Mouse (Mus musculus) heart, embryonic 16.5 days (tissue): ENCODE results near the gene Bco1. TPM values are rescaled to one million over a fixed set of nuclear protein-coding genes. Genes with fewer than 3 reads are reported as not detected.

Source experiments
- ATAC-seq: fragments of 200-750 bp; cut with Nextera tagmentation; replicated peaks from 2 replicates; pipeline ENCODE4 v1.8.0; 2017; ENCODE audit warnings: moderate number of reproducible peaks; ENCODE audit not compliant: insufficient read depth, low FRiP score; ENCODE audit errors: extremely low read depth
- H3K27ac ChIP-seq: fragments of 300-500 bp; sonication (generic); 2 replicates; pipeline ENCODE4 v1.5.1; 2014; ENCODE audit warnings: mild to moderate bottlenecking, low read length, control low read depth, moderate library complexity
- H3K27me3 ChIP-seq: fragments of 300-500 bp; sonication (generic); 2 replicates; pipeline ENCODE4 v1.6.1; 2014; ENCODE audit warnings: low read length, mixed read lengths; ENCODE audit not compliant: control insufficient read depth, insufficient read depth
- H3K36me3 ChIP-seq: fragments of 300-500 bp; sonication (generic); 2 replicates; pipeline ENCODE4 v1.6.1; 2014; ENCODE audit not compliant: control insufficient read depth, insufficient read depth
- H3K4me1 ChIP-seq: fragments of 300-500 bp; sonication (generic); 2 replicates; pipeline ENCODE4 v1.6.1; 2014; ENCODE audit warnings: low read length, mixed read lengths; ENCODE audit not compliant: control insufficient read depth, insufficient read depth
- H3K4me2 ChIP-seq: fragments of 300-500 bp; sonication (generic); 2 replicates; pipeline ENCODE4 v1.6.1; 2014; ENCODE audit warnings: low read depth, mild to moderate bottlenecking, control low read depth, low read length
- H3K4me3 ChIP-seq: fragments of 300-500 bp; sonication (generic); 2 replicates; pipeline ENCODE4 v1.5.1; 2014; ENCODE audit warnings: mild to moderate bottlenecking, control low read depth, low read length
- H3K9ac ChIP-seq: fragments of 300-500 bp; sonication (generic); 2 replicates; pipeline ENCODE4 v1.6.1; 2014; ENCODE audit warnings: low read length, control low read depth
- H3K9me3 ChIP-seq: fragments of 300-500 bp; sonication (generic); replicated peaks from 2 replicates; pipeline ENCODE4 v1.6.1; 2016; ENCODE audit warnings: low read length; ENCODE audit not compliant: control insufficient read depth
- WGBS: fragments of 180-500 bp; shearing (Covaris S2); extraction: QIAGEN DNeasy Blood & Tissue Kit; methylation state at CpG from one replicate; pipeline ENCODE4 v1.1.7; 2014; 5-methylcytosine and 5-hydroxymethylcytosine counted together
- polyA plus RNA-seq: library from polyadenylated mRNA; unstranded; fragments of >200 nt; fragmentation: Nextera tagmentation; extraction: Ambion mirVana; gene quantifications from 2 replicates; pipeline ENCODE4 v1.2.1, GENCODE M21; 2015

Gene Bco1
- polyA plus RNA-seq, 1 experiment from 2014 or later: not detected

DNA sequence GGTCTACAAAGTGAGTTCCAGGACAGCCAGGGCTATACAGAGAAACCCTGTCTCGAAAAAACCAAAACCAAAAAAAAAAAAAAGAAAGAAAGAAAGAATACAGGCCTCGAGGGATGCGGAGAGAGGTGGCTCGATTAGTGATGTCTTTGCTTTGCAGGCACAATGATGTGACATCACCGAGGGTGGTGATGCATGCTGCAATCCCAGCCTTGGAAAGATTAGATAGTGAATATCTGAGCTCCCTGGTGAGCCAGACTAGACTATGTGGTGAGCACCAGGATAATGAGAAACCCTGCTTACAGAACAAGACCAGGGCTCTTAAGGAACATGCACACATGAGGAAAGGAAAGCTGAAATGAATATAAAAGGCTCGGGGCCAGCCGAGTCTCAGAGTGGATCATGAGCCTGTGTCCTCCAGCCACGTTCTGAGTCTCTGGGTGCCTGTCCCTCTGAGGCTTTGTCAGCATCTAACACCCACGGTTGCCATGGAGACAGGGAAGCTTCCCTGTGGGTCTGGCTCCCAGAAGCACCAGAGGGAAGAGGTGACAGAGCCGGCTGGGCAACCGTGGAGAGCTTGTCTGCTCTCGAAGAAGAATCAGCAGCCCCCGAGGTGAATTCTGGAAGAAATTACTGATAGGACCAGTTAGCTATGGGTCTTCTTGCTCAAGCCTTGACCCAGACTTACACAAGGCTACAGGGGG, 34.3 kb upstream of the Bco1 start:
- no peaks in the 10 kb centered on the region; the same call in 1 of the 2 replicates for H3K27me3 ChIP-seq
- H3K27ac ChIP-seq: no peak overlapping the region
- no peak overlapping the region for H3K9ac ChIP-seq
- H3K9me3 ChIP-seq: peaks cover 9% of the 10 kb centered on the region
- no peak for ATAC-seq
- H3K4me1 ChIP-seq: no peaks in the 10 kb centered on the region
- WGBS: 41% methylated on average over 13 of the region's 13 CpGs
- H3K4me2 ChIP-seq: no peak overlapping the region
- H3K36me3 ChIP-seq: no peaks in the 10 kb centered on the region
- H3K4me3 ChIP-seq: no peak overlapping the region

DNA sequence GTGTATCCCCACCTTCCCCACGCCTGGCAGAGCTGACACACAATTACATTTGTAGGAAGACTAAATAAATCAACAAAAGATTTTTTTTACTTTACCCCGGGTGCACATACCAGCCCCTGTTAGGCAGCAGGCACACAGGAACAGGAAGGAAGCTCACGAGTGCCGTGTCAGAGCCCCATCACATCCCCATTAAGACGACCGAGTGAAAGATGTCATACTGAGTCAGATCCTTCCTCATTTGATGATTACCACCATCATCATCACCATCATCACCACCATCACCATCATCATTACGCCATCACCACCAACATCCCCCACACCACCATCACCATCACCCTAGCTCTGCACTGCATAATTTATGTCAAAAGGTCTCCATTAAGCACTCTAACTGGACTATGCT, 28.7 kb upstream of the Bco1 start:
- WGBS: 67% methylated on average over 7 of the region's 7 CpGs
- H3K36me3 ChIP-seq: no peaks in the 10 kb centered on the region
- ATAC-seq: no peak
- H3K27me3 ChIP-seq: 0 out of 2 replicates have a peak, but pooled peaks cover 2% of the 10 kb centered on the region
- H3K4me2 ChIP-seq: no peak overlapping the region
- no peak overlapping the region for H3K9ac ChIP-seq
- no peaks in the 10 kb centered on the region for H3K4me1 ChIP-seq
- no peak overlapping the region for H3K4me3 ChIP-seq
- peaks cover 9% of the 10 kb centered on the region for H3K9me3 ChIP-seq
- no peak overlapping the region for H3K27ac ChIP-seq

DNA sequence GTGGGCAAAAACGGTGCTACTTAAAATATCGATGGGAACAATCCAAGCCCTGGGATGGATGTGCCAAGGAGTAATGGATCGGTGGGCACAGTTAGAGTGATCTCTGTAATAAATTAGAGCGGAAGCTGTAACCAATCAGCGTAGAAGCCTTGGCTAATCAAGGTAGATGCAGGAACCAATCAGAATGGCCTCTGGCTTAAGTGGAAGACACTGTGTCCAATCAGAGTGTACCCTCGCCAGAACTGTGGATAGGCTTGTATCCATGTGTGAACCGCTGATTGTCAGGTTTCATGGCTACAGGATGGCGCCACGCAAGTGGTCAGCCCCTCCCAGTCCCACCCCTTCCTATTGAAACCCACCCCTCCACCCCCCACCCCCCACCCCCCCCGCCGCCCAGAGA, 28.3 kb upstream of the Bco1 start:
- 76% methylated on average over 11 of the region's 11 CpGs for WGBS

DNA sequence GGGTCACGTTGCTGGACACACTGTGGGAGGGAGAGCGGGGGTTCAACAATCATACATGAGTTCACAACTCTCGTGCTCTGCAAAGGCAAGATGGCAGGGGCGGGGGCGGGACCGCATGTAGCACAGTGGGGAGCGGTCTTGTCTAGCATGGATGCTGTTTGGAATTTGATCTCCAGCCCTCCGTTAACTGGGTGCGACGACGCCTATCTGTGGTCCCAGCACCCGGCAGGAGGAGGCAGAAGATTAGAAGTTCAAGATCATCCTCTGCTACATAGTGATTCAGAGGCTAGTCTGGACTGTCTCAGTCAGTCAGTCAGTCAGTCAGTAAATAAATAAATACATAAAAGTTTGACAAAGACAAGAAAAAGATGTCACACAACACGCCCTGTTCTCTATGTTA, 27.4 kb upstream of the Bco1 start:
- no peaks in the 10 kb centered on the region for H3K36me3 ChIP-seq
- H3K4me1 ChIP-seq: no peaks in the 10 kb centered on the region
- no peak overlapping the region for H3K4me2 ChIP-seq
- WGBS: 68% methylated on average over 13 of the region's 13 CpGs
- no peak overlapping the region for H3K27ac ChIP-seq
- ATAC-seq: no peak
- no peak overlapping the region for H3K9ac ChIP-seq
- H3K9me3 ChIP-seq: no peaks in the 10 kb centered on the region
- H3K4me3 ChIP-seq: no peak overlapping the region
- 0 out of 2 replicates have a peak, but pooled peaks cover 2% of the 10 kb centered on the region for H3K27me3 ChIP-seq

More for the DNA sequence above, 28.3 kb upstream of the Bco1 start:
- Histone ChIP-seq H3K9ac (no peak overlapping the region), H3K27me3 (0 out of 2 replicates have a peak, but pooled peaks cover 2% of the 10 kb centered on the region), H3K4me1 (no peaks in the 10 kb centered on the region), H3K4me3 (no peak overlapping the region), H3K27ac (no peak overlapping the region), H3K9me3 (peaks cover 6% of the 10 kb centered on the region), H3K36me3 (no peaks in the 10 kb centered on the region), H3K4me2 (no peak overlapping the region)
- ATAC-seq: no peak

DNA sequence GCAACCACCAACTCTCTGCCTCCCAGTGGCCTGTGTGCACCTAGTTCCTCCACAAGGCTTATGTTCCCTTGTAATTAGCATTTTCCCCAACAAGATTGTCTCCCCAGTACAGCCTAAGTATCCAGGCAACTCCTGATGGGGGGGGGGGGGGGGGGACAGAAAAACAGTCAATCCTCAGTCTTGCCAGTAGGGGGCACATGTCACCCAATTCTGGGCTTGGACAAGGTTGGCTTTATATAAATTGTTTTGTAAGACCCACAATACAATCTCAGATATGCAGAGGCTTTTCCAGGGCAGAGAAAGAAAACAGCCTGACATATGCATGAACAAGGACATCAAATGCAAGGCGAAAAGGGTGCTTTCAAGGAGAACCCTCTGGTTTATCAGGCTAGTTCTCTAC, 25.9 kb upstream of the Bco1 start:
- Histone ChIP-seq H3K9ac (no peak overlapping the region), H3K4me2 (no peak overlapping the region), H3K27ac (no peak overlapping the region), H3K4me1 (no peaks in the 10 kb centered on the region), H3K4me3 (no peak overlapping the region), H3K27me3 (0 out of 2 replicates have a peak, but pooled peaks cover 2% of the 10 kb centered on the region), H3K36me3 (no peaks in the 10 kb centered on the region), H3K9me3 (no peaks in the 10 kb centered on the region)
- ATAC-seq: no peak
- 63% methylated on average over 1 of the region's 1 CpGs for WGBS

GRCm38 (mm10) chr8:117074350-117075182, 21.1 kb upstream of the Bco1 start:
- 50% methylated on average over 10 of the region's 10 CpGs for WGBS
- no peak for ATAC-seq

GRCm38 (mm10) chr8:117078367-117078926, 17.2 kb upstream of the Bco1 start:
- WGBS: 78% methylated on average over 7 of the region's 7 CpGs
- no peak for ATAC-seq
- no peak overlapping the region for H3K9ac ChIP-seq

More at GRCm38 (mm10) chr8:117074350-117075182, 21.1 kb upstream of the Bco1 start:
- no peak overlapping the region for H3K27ac ChIP-seq
- no peaks in the 10 kb centered on the region for H3K4me1 ChIP-seq
- no peak overlapping the region for H3K4me3 ChIP-seq
- no peaks in the 10 kb centered on the region for H3K36me3 ChIP-seq
- H3K9me3 ChIP-seq: no peaks in the 10 kb centered on the region
- H3K4me2 ChIP-seq: no peak overlapping the region
- no peaks in the 10 kb centered on the region for H3K27me3 ChIP-seq
- no peak overlapping the region for H3K9ac ChIP-seq

GRCm38 (mm10) chr8:117079652-117080051, 16.0 kb upstream of the Bco1 start:
- H3K4me1 ChIP-seq: peaks cover 4% of the 10 kb centered on the region; the same call in 1 of the 2 replicates
- ATAC-seq: no peak
- H3K27ac ChIP-seq: no peak overlapping the region
- H3K9ac ChIP-seq: no peak overlapping the region
- no peaks in the 10 kb centered on the region; the same call in 1 of the 2 replicates for H3K27me3 ChIP-seq
- H3K36me3 ChIP-seq: no peaks in the 10 kb centered on the region
- H3K4me2 ChIP-seq: no peak overlapping the region
- H3K4me3 ChIP-seq: no peak overlapping the region
- WGBS: 84% methylated on average over 14 of the region's 14 CpGs
- H3K9me3 ChIP-seq: no peaks in the 10 kb centered on the region

More at GRCm38 (mm10) chr8:117078367-117078926, 17.2 kb upstream of the Bco1 start:
- no peaks in the 10 kb centered on the region for H3K9me3 ChIP-seq
- no peaks in the 10 kb centered on the region; the same call in 1 of the 2 replicates for H3K27me3 ChIP-seq
- H3K36me3 ChIP-seq: no peaks in the 10 kb centered on the region
- H3K4me1 ChIP-seq: no peaks in the 10 kb centered on the region
- no peak overlapping the region for H3K4me3 ChIP-seq
- no peak overlapping the region for H3K27ac ChIP-seq
- H3K4me2 ChIP-seq: no peak overlapping the region
